Mouse (Mus musculus): ENCODE results near the gene Tmem248.

Tmem248 gene

DNA sequence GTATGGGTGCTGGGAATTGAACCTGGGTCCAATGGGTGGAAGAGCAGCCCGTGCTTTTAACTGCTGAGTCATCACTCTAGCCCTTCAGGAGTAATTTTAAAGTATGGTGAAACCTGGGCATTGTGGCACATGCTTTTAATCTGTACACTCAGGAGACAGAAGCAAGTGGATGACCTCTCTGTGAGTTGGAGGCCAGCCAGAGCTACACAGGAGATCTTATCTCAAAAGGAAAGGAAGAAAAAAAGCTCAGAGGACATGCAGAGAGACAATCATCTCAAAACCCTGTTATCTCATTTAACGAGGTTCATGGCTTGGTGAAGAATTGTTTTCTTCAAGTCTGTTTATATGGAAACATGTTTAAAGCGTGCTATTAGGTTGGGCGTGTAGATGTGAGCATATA is 12.9 kb upstream of the Tmem248 start:
- peak; percentile 85 for DNase-seq (ENCODE audit: low read depth)

DNA sequence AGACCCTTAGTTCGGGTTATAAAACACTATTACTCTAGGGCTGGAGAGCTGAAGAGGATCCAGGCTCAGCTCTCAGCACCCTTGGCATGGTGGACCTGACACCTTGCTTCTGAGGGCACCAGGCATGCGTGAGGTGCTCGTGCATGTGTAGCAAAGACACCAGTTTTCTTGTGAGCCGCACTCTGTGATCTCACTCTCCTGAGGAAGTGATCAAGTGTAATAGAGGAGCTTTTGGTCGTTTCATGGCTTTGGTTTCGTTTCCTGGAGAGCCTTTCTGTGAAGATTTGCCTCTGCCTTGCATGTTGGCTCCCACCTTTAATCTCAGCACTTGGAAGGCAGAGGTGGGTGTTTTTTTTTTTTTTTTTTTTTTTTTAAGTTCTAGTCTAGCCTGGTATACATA is 12.3 kb upstream of the Tmem248 start:
- peak; percentile 33 for DNase-seq (ENCODE audit: low read depth)

DNA sequence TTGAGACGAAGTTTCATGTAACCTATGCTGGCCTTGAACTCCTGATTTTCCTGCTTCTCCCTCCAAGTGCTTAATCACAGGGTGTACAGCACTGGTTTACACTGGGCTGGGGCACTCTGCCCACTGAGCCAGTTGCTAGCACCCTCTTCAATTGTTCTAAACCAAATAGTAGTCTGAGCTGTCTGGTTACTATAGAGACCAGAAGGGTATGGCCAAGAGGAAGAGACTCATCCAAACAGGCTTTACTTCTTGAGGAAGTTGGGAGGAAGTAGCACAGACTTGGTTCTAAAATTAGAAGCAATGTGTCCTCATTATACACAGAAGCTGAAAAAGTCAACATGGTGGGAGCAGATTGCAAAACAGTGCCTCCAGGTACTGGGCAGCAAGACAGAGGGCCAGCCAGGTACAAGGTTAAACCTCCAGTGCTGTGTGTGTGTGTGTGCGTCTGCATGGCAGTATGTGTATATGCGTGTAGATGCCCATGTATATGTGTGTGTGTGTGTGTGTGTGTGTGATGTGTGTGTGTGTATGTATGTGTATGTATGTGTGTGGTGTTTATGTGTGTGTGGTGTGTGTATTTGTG is 11.3 kb upstream of the Tmem248 start:
- peak; percentile 45 for DNase-seq (ENCODE audit: low read depth)

DNA sequence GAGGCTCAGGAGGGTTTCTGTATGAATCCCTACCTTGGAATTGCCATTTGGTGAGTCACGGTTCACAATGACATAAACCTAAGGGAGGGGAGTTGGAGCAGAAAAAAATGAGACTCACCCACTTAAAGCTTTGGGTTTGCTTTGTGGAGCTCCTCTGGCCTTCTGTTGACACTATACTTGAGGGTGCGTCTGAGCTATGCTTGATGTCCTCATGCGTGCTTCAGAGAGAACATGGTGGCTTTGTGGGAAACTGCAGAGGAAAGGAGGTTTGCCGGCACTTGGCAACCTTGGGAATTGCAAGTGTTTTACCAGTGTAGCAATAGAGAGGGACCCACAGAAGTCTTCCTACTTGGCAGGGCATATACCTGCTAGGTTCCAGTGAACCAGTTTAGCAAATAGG is 9.6 kb upstream of the Tmem248 start:
- no peak for DNase-seq (ENCODE audit: low read depth)

DNA sequence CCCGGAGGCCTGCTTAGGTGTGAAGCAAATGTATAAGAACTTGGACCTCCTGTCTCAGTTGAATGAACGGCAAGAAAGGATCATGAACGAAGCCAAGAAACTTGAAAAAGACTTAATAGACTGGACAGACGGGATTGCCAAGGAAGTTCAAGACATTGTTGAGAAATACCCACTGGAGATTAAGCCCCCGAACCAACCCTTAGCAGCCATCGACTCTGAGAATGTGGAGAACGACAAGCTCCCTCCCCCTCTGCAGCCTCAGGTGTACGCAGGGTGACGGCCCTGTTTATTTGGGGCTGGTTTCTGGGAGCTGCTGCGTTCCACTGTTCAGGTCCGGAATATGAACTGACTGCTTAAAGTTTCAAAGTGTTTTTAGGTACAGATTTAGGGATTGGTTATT is 3.9 kb upstream of the Tmem248 start:
- no peak for DNase-seq (ENCODE audit: low read depth)

DNA sequence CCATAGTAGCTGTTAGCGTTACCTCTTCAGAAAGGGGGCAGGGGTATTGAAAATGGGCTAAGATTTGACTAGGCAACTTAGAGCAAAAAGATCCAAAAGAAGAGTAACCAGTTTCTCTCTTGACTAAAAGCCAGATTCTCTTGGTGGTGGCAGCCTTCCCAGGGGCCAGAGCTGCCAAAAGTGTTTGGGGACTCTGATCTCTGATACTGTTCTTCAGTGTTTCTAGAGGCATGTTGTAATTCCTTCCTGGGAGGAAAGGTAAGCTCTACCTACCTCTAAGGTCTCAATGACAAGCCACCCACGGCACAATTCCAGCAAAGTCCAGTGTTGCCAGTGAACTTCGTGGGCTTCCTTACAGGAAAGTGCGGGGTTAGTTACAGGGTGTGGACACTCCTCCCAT is 525 bp downstream of the Tmem248 start:
- no peak for DNase-seq (ENCODE audit: low read depth)

DNA sequence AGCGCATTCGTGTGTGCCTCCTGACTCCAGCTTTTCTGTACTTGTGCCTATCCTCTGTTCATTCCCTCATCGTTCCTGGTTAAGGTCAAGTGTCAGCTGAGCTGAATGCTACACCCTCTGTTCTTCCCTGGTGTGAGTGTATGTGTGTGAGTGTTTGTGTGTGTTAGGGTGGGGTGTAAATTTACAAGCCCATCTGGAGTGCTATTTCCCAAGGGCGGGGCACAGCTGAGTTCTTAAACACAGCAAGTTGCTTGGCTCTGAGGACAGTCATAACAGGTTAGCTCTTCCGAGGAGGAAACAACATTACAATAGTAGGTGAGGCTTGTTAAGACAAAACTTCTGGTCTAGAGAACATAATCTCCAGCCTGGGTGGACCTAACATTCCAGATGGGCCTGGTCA is 1.5 kb downstream of the Tmem248 start:
- no peak for DNase-seq (ENCODE audit: low read depth)

DNA sequence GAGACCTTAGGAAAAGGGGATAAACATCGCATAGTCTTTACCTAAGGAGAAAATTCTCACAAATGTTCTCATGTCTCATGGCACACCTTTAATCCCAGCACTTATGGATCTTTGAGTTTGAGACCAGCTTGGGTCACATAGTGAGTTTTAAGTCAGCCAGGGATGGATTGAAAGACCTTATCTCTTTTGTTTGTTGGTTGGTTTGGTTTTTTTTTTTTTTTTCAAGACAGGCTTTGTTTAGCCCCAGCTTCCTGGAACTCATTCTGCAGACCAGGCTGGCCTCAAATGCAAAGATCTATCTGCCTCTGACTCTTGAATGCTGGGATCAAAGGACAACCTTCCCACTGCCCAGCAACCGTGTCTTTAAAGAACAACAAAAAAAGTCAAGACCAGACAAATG is 4.4 kb downstream of the Tmem248 start:
- DNase-seq (ENCODE audit: low read depth) = no peak

DNA sequence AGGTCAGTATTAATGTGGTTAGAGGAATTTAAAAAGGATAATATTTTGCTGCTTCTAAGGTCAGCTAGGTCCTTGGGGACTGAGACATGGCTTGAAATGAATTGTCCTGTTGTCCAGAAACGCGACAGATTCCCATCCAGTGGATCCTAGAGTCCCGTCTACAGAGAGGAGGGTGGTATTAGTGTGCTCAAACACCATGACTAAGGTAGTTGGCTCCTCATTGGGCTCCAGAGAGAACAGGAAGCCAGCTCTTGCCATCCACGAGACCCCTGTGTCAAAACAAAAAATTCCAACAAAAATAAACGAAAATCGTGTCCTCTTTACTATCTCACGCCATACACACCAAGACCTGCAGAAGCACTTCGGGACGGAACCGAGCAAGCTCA is 4.9 kb downstream of the Tmem248 start:
- no peak for DNase-seq (ENCODE audit: low read depth)

DNA sequence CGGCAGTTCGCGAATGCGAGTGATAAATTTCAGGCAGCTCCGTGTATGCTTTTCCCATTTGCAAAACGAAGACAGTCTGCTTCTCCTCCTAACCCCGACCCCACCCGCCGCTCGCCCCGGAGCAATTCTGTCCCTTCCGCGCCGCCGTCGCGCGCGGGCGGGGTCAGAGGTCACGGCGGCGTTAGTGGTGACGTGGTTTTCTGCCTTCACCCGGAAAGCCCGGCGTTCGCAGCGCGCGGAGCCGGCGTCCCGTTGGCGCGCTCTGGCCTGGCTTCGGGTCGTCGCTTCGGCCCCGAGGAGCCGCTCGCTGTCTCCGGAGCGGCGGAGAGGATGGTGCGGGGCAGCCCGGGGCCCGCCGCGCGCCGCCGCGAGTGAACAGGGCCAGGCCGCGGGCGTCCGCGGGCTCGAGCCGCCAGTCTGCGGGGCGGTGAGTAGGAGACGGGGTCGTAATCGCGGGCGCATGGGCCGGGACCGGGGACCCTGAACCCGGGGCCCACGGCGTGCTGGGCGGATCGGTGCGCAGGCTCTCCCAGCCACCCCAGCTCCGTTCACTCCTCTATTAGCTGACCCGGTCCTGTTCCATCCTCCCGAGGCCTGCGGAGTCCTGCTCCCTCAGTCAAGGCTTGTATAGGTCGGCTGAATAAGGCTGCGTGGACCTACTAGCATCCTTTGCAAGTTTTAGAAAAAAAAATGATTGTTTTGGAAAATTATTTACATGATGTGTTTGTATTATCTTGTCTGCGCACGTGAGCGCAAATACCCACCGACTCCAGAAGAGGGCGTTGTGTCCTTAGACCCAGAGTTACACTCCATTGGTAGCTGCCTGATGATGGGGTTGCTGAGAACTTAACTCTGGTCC is 5.5 kb downstream of the Tmem248 start:
- DNase-seq (ENCODE audit: low read depth) = peak; percentile 87

DNA sequence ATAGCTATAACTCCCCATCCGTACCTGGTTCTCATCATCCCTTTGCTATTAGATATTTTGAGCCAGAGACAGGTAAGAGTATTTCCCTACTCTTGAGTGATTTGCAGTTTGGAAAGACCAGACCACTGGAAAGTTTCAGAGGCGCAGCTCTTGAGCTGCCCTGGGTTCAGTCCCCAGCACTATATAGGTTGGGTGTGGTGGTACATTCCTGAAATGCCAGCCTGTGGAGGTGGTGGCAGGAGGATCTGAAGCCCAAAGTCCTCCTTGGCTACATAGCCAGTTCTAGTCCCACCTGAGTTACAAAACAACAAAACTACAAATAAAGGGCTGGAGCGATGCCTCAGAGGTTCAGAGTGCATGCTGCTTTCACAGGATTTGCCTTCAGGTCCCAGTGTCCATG is 9.9 kb downstream of the Tmem248 start:
- no peak for DNase-seq (ENCODE audit: low read depth)

DNA sequence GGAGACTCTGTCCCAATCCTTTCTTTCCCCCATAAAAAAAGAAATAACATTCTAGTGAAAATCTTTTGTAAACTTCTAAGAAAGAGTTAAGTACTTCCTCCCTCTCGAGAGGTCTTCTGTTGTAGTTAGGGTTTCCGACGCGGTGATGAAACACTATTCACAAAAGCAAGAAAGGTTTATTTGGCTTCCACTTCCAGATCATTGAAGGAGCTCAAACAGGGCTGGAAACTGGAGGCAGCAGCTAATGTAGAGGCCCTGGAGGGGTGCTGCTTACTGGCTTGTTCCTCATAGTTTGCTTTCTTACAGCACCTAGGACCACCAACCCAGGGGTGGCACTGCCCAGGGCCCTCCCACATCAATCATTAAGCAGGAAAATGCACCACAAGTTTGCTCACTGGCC is 11.2 kb downstream of the Tmem248 start:
- no peak for DNase-seq (ENCODE audit: low read depth)

DNA sequence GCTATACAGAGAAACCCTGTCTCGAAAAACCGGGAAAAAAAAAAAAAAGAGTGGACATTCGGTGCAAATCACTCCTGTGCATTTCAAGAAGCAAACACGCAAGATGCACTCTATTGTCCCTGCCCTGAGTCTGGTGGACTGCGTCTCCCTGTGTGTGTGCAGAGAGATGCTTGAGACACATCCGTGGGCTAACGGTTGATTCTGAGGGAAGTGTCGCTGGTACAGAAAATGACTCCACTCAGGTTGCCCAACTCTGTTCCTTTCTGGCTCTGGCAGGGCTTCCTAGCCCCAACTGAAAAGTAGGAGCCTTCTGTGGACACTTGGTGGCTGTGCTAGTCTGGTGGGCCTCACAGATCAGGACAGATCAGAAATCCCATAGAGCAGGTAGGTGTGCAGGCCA is 19.4 kb downstream of the Tmem248 start:
- DNase-seq (ENCODE audit: low read depth) = peak; percentile 57

DNA sequence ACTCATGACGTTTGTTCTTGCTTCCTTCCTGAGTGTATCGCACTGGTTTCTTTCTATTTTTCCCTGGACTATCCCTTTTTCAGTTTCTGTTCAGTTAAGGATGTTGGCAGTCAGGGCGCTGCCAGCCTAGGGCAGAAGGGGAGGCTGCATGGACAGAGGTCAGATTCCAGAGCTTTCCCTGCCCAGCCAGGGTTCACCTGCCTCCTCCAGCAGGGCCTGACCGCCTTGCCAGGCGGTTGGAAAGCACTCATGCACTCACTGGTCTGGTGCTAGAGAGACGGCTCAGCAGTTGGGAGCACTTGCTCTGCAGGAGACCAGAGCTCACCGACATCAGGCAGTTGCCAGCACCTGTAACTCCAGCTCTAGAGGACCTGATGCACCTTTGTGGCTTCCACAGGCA is 22.4 kb downstream of the Tmem248 start:
- DNase-seq (ENCODE audit: low read depth) = no peak

DNA sequence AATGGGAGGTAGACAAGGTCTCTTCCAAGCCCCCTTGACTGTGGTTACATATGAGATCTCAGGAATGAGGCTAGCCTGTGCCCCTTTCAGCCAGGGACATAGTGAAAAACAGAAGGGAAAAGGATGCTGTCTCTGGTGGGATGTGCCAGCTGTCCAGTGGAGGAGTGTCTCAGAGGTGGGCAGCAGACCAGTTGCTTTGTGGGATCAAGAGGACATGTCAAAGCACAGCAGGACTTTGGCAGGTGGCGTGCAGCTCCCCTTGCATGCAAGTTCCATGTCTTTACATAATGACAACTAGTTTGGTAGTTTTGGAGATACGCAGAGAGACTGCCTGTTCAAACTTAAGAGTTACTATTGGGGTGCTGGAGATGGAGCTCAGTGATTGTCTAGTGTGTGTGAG is 23.0 kb downstream of the Tmem248 start:
- no peak for DNase-seq (ENCODE audit: low read depth)

DNA sequence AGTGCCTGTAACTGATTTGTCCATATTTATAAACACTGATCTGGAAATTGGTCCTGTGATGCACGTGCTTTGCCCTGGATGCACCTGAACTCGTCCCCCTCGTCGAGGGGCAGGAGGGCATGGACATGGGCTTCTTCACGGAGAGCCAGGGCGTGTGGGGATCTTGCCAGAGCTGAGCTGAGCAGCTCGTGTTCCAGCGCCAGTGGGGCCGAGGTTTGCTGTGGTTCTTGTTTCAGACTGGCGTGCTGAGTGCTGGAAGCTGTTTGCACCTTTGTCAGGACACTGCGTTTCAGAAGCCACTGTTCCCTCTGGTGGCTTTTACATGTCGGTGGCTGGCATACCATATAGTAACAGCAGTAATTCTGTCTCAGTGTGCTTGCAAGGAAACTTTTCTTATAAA is 24.5 kb downstream of the Tmem248 start:
- no peak for DNase-seq (ENCODE audit: low read depth)

DNA sequence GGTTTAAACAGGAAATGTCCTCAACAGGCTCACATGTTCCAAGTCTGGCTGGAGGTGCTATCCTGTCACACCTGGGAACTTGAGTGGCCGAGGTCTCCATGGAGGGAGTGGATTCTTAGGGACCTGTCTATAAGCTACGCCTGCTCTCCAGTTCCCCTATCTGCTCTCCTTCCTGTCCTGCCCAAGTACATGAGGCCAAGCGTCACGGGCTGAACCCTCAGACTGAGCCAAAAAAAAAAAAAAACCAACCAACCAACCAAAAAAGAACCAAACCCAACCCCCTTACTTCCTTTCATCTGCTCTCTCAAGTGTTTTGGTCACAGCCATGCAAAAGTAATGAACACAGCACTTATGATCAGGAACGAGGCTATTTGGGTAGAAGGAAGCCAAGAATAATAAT is 30.9 kb downstream of the Tmem248 start:
- peak; percentile 32 for DNase-seq (ENCODE audit: low read depth)

DNA sequence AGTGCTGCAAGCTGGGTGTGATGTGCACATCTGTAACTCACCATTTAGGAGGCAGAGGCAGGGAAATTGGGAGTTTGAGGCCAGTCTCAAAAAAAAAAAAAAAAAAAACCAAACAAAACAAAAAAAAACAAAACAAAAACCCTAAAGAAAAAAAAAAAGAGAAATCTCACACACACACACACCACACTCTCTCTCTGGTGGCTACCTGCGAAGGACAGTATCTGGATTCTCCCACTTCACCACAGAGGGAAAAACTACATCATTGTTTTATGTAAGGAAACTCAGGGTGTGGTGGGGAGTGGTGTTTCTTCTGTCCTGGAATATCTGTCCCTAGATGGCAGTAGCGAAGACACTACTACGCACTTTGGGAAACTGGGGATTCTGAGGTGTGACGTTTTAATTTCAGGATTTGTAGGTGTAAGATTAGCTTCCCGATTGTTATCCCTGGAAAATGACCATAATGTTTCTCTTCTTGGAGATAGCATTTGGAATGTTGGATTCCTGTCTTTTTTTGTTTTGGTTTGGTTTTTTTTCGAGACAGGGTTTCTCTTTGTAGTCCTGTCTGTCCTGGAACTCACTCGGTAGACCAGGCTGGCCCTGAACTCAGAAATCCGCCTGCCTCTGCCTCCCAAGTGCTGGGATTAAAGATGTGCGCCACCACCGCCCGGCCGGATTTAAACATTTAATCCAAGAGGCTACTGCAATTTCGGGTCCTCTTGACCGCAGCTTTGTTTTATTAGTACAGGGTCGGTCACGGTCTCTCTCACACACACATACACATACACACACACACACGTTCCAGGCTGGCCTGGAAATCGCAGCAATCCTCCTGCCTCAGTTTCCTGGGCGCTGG is 37.5 kb downstream of the Tmem248 start:
- DNase-seq (ENCODE audit: low read depth) = peak; percentile 71

DNA sequence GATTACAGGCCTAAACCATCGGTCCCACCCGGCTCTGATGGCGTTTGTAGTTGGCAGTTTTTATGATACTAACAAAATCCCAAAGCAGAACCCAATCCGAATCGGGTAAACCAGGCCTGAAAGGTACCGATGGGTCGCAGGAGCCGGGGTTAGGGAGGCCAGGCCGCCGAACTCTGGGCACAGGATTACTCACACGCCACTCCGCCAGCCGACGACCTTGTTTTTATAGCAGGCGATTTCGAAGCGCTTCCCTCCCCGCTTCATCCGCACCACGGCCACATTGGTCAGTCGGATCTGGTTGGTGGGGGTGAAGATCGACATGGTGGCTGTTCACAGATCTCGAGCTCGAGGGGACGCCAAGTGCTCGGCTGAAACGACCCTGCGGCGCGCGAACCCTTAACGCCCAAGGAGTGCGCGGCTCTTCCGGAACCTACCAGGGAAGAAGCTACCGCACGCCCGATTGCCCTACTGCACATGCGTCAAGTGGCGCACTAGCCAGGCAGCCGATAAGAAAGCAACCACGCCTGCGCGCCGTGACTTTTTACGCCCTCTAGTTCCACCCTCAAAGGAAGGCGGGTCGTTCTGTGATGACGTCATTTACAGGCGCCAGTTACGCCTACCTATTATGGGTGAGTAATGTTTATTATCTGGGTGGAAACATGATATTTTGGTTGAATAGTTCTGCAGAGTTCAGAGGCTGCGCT is 38.3 kb downstream of the Tmem248 start, which contains the start of the genes Sbds and Tyw1:
Gene Sbds (minus strand): TSS at position 514 of the 704 bp plus-strand sequence.
Gene Tyw1 (plus strand): TSS at position 603 of the 704 bp plus-strand sequence.
- peak; percentile 99 for DNase-seq (ENCODE audit: low read depth)

DNA sequence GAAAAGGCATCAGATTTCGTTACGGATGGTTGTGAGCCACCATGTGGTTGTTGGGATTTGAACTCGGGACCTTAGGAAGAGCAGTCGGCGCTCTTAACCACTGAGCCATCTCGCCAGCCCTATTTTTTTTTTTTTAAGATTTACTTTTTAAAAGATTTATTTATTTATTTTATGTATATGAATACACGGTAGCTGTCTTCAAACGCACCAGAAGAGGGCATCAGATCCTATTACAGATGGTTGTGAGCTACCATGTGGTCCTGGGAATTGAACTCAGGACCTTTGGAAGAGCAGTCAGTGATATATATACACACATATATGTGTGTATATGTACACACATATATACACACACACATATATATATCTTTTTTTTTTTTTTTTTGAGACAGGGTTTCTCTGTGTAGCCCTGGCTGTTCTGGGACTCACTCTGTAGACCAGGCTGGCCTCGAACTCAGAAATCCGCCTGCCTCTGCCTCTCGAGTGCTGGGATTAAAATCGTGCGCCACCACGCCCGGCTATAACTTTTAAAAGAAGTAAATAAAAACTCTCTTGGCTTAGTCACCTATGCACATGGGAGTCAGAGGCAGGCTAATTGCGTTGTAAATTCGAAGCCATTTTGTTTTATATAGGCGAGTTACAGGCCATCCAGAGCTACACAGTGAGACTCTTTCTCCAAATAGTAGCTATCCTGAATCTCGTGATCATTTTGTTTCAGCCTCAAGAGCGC is 39.1 kb downstream of the Tmem248 start:
- DNase-seq (ENCODE audit: low read depth) = peak; percentile 73

DNA sequence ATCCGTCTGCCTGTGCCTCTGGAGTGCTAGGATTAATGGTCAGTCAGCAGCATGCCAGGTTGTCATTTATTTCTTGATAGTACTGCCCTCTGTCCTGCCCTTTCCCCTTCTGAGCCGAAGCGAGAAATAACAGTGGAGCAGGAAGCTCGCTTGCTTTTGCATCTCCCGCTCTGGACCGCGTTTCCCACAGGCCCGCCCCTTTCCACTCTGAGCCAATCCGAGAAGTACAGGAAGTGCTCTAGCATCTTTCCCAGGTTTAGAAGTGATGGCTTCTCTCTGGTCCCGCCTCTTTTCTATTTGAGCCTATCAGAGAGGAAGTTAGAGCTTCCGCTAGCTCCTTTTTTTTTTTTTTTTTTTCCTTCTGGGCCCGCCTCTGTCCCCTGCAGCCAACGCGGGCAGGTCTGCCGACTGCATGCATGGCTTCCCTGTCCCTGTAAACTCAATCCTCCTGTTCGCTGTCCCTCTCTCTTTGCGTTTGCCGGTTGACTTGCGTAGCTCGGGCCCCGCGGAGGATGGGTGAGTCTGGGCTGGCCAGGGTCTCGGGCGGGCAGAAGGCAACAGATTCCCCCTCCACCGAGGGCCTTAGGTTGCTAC is 39.9 kb downstream of the Tmem248 start:
- peak; percentile 100 for DNase-seq (ENCODE audit: low read depth)

Data from 416B (cell line).